8 mouse cellular contexts compared by ENCODE assay signal in genomic region chr9:68014991-68015396, GRCm38 (mm10).
A peak's percentile ranks its signal among the peaks of the same experiment; 100 is the strongest.
DNase-seq lines count a peak whose midpoint lies in the region; ATAC-seq and TF ChIP-seq lines count a peak whose summit lies in the region.

No protein-coding gene starts in this region.

- no peaks in the 10 kb centered on the region for H3K36me3 ChIP-seq in hindbrain, embryonic 10.5 days
- no peaks in the 10 kb centered on the region for H3K36me3 ChIP-seq in hindbrain, embryonic 13.5 days
- no peaks in the 10 kb centered on the region for H3K36me3 ChIP-seq in midbrain, embryonic 14.5 days (ENCODE audit: control insufficient read depth, insufficient read depth, low read length)

- H3K27me3 ChIP-seq in hindbrain, embryonic 10.5 days (ENCODE audit: insufficient read depth, poor library complexity, severe bottlenecking) = peaks cover 10% of the 10 kb centered on the region
- H3K27me3 ChIP-seq in hindbrain, embryonic 13.5 days = peaks cover 16% of the 10 kb centered on the region; the same call in 1 of the 2 replicates
- 0 out of 2 replicates have a peak, but pooled peaks cover 3% of the 10 kb centered on the region for H3K27me3 ChIP-seq in midbrain, embryonic 14.5 days (ENCODE audit: control insufficient read depth, insufficient read depth, low read length)

- DNase-seq in hindbrain, embryonic 10.5 days (ENCODE audit: low spot score) = peak; percentile 85
- peak; percentile 82 for DNase-seq in gastrocnemius, adult 2 months
- peak; percentile 39 for DNase-seq in hindlimb bud, embryonic 11.5 days (ENCODE audit: extremely low spot score, low read depth, low spot score)
- DNase-seq in left cerebral cortex, adult 9 months (ENCODE audit: low spot score in 2 of 2) = peak; percentile 18 to 83
- DNase-seq in midbrain, embryonic 14.5 days = peak; percentile 89
- DNase-seq in spleen, postnatal 4 days (ENCODE audit: low spot score in 2 of 2) = peak; percentile 36 to 78

- H3K4me2 ChIP-seq in hindbrain, embryonic 13.5 days = no peak overlapping the region
- H3K4me2 ChIP-seq in midbrain, embryonic 14.5 days (ENCODE audit: low read length) = no peak overlapping the region

- peak; percentile 98 for TF ChIP-seq CTCF in gastrocnemius, adult 2 months (IDR thresholded peaks at IDR 0.05)

- H3K4me1 ChIP-seq in hindbrain, embryonic 10.5 days (replicated peaks) = no peaks in the 10 kb centered on the region; the same call in 1 of the 2 replicates
- 0 out of 2 replicates have a peak, but pooled peaks cover 6% of the 10 kb centered on the region for H3K4me1 ChIP-seq in hindbrain, embryonic 13.5 days (replicated peaks)
- no peaks in the 10 kb centered on the region for H3K4me1 ChIP-seq in midbrain, embryonic 14.5 days (ENCODE audit: control insufficient read depth, insufficient read depth, low read length)

- intact Hi-C loops in gastrocnemius, adult 2 months (cut with DNase I) = loop anchor here (2.0 to 10.0 kb wide), 3 partner anchors 237 to 702 kb away; partner anchors contain the start of gene Rora

- H3K4me3 ChIP-seq in hindbrain, embryonic 10.5 days = no peak overlapping the region
- H3K4me3 ChIP-seq in hindbrain, embryonic 13.5 days = no peak overlapping the region
- peak overlapping the region; percentile 47 for H3K4me3 ChIP-seq in gastrocnemius, adult 2 months
- no peak overlapping the region for H3K4me3 ChIP-seq in midbrain, embryonic 14.5 days (replicated peaks; ENCODE audit: low read depth, low read length)

- no peak for ATAC-seq in hindbrain, embryonic 13.5 days (ENCODE audit: low FRiP score)
- ATAC-seq in common myeloid progenitor, adult 5-6 weeks (replicated peaks; ENCODE audit: low read depth, poor library complexity, severe bottlenecking) = peak; percentile 88
- ATAC-seq in midbrain, embryonic 14.5 days (ENCODE audit: low FRiP score, low TSS enrichment) = no peak

- H3K9ac ChIP-seq in hindbrain, embryonic 13.5 days = no peak overlapping the region
- no peak overlapping the region for H3K9ac ChIP-seq in midbrain, embryonic 14.5 days (replicated peaks; ENCODE audit: low read length)

- WGBS in hindbrain, embryonic 10.5 days = 10% methylated on average over 11 of the region's 11 CpGs
- 8% methylated on average over 11 of the region's 11 CpGs for WGBS in hindbrain, embryonic 13.5 days
- WGBS in midbrain, embryonic 14.5 days = 8% methylated on average over 11 of the region's 11 CpGs

- H3K9me3 ChIP-seq in hindbrain, embryonic 10.5 days = no peaks in the 10 kb centered on the region
- H3K9me3 ChIP-seq in hindbrain, embryonic 13.5 days = no peaks in the 10 kb centered on the region
- no peaks in the 10 kb centered on the region for H3K9me3 ChIP-seq in midbrain, embryonic 14.5 days (ENCODE audit: control insufficient read depth, low read length)

- H3K27ac ChIP-seq in hindbrain, embryonic 10.5 days = no peak overlapping the region
- H3K27ac ChIP-seq in hindbrain, embryonic 13.5 days = no peak overlapping the region
- H3K27ac ChIP-seq in gastrocnemius, adult 2 months = peak overlapping the region; percentile 71
- no peak overlapping the region for H3K27ac ChIP-seq in midbrain, embryonic 14.5 days (replicated peaks; ENCODE audit: low read depth, low read length)

Comparison
In these comparisons a context has a peak if more than half of its experiments do, and no peak if none do; other contexts are left out.
1. DNase-seq: peak in every context shown above with its lines; median percentile 89 in midbrain, embryonic 14.5 days; 85 in hindbrain, embryonic 10.5 days; 82 in gastrocnemius, adult 2 months; 57 in spleen, postnatal 4 days; 50 in left cerebral cortex, adult 9 months; 39 in hindlimb bud, embryonic 11.5 days.